Mouse (Mus musculus): Measurements from ENCODE around the gene Treml1. TPM values are rescaled to one million over a fixed set of nuclear protein-coding genes. Genes with fewer than 3 reads are reported as not detected.

Gene Treml1
- 6.8 and 11.2 TPM in 2 replicates for polyA plus RNA-seq (2012)

GRCm38 (mm10) chr17:48359616-48360015 lies at the start of gene Treml1:
Gene Treml1 (plus strand): TSS chr17:48359916.

DNA sequence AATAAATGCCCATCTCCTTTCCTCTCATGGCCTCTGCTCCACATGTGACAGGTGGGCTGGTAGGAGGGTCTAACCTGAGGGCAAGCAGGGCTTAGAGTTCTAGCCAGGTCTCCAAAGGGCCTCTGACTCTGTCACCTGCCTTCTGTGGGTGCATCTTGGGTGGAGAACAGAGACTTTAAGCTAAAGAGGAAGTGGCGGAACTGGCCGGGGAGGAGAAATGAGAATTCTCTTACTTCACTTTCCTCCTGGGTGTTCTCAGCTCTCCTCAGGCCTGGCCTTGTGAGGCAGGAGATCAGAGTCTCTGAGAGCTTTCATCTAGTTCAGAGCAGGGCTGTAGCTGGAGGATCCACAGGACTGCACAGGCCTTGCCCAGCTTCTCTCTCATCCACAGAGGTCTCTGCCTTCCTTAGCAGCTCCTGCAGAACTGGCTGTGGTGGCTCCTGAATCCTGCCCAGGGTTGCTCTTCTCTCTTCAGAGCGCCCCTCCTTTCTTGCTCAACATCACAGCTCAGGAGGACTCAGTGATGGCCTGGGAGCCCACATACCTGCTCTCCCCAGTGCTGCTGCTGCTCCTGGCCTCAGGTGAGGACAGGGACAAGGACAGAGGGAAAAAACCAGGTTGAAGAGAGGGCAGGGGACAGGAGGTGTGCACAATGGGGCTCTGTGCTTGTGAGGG lies 43.7 kb upstream of the Treml1 start, which contains the start of gene B430306N03Rik:
Gene B430306N03Rik (plus strand): TSS at position 237 of the 675 bp plus-strand sequence.

DNA sequence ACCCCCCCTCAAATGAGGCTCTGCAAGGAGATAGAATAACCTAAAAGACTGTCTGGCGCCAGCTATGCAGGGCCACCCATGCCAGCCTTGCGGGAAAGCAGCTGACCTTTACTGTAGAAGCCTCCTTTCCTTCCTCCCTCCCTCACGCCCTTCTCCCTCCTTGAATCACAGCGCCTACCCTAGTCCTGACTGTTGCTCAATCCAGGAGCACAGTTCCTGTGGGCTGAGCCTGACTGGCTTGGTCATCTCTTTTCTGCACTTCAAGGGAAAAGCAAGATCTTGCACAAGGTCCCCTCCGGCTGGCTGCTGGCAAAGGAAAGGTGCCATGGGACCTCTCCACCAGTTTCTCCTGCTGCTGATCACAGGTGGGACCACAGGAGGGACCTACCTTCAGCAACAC lies 13.5 kb upstream of the Treml1 start, which contains the start of gene Trem2:
Gene Trem2 (plus strand): TSS at position 171 of the 400 bp plus-strand sequence.

GRCm38 (mm10) chr17:48409380-48410298 lies 49.9 kb downstream of the Treml1 start, which contains the start of the genes Nfya and Oard1:
Gene Nfya (minus strand): TSS chr17:48409906.
Gene Oard1 (plus strand): TSS chr17:48410014.

Other genes starting within 250 kb of the Treml1 start
- 0.03 and 0.05 TPM in 2 replicates for gene 9830107B12Rik, start 213.6 kb upstream of the Treml1 start, polyA plus RNA-seq (2012)
- 0.18 and 0.81 TPM in 2 replicates for gene A530064D06Rik, start 192.6 kb upstream of the Treml1 start, polyA plus RNA-seq (2012)
- gene Trem1, start 127.1 kb upstream of the Treml1 start, polyA plus RNA-seq (2012): 1.00 and 1.9 TPM in 2 replicates
- 8.8 and 15.1 TPM in 2 replicates for gene Trem3, start 112.1 kb upstream of the Treml1 start, polyA plus RNA-seq (2012)
- 0.12 and 0.14 TPM in 2 replicates for gene Treml4, start 95.6 kb upstream of the Treml1 start, polyA plus RNA-seq (2012)
- 19.0 and 27.0 TPM in 2 replicates for gene Treml2, start 60.4 kb upstream of the Treml1 start, polyA plus RNA-seq (2012)
- gene B430306N03Rik, start 43.8 kb upstream of the Treml1 start, polyA plus RNA-seq (2012): 1.5 and 2.0 TPM in 2 replicates
- gene Trem2, start 13.5 kb upstream of the Treml1 start, polyA plus RNA-seq (2012): 3.6 and 9.1 TPM in 2 replicates
- 44.0 and 49.3 TPM in 2 replicates for gene Nfya, start 50.0 kb downstream of the Treml1 start, polyA plus RNA-seq (2012)
- 3.8 and 4.7 TPM in 2 replicates for gene Oard1, start 50.1 kb downstream of the Treml1 start, polyA plus RNA-seq (2012)
- gene Apobec2, start 73.0 kb downstream of the Treml1 start, polyA plus RNA-seq (2012): 0.04 TPM in 1 of 2 replicates, not detected in the other
- 39.3 and 49.6 TPM in 2 replicates for gene Tspo2, start 91.6 kb downstream of the Treml1 start, polyA plus RNA-seq (2012)
- 0.68 and 0.70 TPM in 2 replicates for gene Unc5cl, start 95.0 kb downstream of the Treml1 start, polyA plus RNA-seq (2012)